Mouse (Mus musculus) ovary, postnatal 14 days (tissue): ENCODE data around the gene Myo16.

Experiments
- DNase-seq: peaks from one replicate; pipeline ENCODE4 v3.0.0; 2022; ENCODE audit warnings: low spot score

Gene Myo16

GRCm38 (mm10) chr8:10479059-10479458 is 325.3 kb downstream of the Myo16 start:
- DNase-seq: no peak

GRCm38 (mm10) chr8:10480850-10481249 is 327.1 kb downstream of the Myo16 start:
- DNase-seq: no peak

DNA sequence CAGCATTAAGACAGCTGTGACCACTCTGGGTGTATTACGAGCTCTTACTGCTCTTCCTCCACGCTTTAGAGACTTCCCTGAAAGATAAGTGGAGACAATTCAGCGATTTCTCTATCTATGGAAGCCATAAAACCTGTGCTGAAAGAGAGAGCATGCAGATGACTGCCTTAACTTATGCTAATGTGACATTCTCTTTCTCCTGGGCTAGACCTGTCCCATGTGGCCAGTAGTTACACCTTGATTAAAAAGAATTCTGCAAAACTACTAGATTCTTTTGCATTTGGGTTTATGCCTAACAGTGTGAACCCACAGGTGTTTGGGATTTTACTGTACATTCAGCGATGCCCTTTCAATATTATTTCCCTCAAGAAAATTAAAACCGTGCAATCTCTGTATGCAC is 328.4 kb downstream of the Myo16 start:
- no peak for DNase-seq

DNA sequence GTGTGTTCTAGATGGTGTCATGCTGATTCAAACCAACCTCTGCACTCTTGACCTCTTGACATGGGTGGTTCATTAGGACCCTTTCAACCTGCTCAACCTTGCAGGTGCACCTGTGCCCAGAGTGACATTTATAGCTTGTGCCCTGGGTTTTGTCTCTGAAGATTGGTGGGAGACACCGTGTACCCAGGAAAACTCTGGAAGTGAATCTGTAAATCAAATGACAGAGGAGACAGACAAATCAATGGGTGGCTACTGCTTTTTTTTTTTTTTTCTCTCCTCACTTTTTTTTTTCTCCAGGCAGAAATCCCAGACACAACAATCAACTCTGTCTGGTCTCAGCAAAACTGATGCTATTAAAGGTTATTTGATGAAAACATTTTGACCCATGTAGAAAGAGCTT is 329.2 kb downstream of the Myo16 start:
- DNase-seq: no peak

DNA sequence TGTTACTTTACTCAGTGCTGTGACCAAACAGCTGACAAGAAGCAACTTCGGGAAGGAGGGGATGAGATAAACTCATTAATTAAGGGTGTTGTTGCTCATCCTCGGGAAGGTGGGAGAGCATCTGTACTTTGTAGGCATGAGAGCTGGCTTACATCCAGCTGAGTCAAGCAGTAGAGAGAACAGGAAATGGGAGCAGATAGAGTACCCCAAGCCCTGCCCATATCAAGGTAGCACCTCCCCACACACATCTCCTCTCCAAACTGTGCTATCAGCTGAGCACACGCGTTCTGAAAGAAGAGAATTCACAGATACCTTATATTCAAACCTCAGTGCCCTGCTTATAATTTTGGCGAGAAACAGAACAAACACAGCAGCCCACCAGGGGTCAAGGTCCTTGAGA is 330.1 kb downstream of the Myo16 start:
- no peak for DNase-seq

GRCm38 (mm10) chr8:10489738-10490419 is 336.2 kb downstream of the Myo16 start:
- no peak for DNase-seq

GRCm38 (mm10) chr8:10490420-10490784 is 336.7 kb downstream of the Myo16 start:
- DNase-seq: no peak

- no peak for DNase-seq
Observed at GRCm38 (mm10) chr8:10490874-10491273, 337.2 kb downstream of the Myo16 start.

DNA sequence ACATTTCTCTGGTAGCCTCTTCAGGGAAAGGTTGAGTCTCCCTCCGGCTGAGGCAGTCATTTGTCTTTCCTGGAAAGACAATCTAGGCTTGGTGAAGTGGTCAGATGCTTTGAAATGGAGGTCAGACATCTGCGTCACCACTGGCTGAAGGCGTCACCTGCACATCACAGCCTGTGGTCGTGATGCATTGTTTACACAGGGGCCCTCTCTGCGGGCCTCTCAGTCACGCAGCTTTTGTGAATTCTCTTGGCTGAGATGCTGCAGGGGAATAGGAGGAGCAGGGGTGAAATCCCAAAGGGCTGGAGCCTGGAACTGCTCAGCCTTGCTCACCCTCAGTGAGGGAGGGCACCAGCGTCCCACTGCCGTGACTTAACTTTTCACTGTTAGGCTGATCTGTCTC is 346.1 kb downstream of the Myo16 start:
- no peak for DNase-seq

GRCm38 (mm10) chr8:10500465-10500864 is 346.8 kb downstream of the Myo16 start:
- no peak for DNase-seq

GRCm38 (mm10) chr8:10501750-10502149 is 348.0 kb downstream of the Myo16 start:
- DNase-seq: no peak

DNA sequence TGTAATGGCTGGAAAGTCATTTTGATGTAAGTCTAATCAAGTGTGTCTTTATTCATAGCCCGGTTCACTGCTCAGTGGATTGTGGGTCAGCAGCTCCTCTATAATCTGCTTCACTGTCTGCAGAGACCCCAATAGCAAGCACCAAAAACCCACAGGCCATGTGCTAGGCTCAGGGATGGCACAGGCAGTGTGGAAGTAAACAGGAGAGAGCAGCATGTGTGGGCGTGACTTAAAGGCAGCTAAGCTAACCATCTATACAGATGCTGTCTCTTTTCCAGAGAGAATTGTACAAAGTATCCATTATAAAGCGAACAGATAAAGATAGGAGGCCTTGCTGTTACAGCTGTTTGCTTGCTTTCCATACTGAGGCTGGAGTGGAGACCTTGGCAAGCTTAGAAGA is 358.4 kb downstream of the Myo16 start:
- DNase-seq: no peak

DNA sequence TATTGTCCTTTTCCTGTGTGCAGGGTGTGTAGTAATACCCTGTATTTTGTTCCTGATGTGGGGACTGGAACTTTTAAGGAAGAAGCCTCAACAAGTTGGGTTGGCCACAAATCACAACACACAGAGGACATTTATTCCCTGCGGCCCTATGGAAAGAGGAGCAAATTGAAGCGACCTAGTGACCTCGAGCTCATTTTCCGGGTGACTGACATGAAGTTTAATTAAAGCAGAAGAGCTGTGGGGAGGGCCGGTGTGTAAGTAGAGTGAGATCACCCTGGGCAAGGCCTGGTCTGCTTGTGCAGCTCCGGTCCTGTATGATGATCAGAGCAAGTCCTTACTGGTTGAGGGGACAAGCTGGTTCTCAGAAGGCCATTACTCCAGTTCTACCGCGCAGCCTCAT is 363.7 kb downstream of the Myo16 start:
- DNase-seq: no peak

DNA sequence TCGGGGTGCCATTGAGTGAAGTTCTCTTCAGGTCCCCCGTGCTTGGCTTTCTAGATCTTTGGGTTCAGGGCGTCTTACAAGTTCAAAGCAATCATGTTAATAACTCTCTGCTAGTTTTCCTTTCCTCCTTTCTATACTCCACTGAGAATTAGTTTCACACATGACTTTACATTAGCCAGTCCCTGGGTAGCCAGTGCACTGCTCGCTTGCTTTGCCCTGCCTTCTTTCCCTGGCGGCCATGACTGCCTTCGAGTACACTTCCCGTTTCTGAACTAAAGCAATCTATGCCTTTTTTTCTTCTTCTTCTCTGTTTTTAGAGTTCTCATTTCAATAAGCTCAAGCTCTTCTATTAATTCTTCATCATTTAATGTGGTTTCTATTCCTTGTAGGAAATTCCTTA is 365.6 kb downstream of the Myo16 start:
- no peak for DNase-seq

GRCm38 (mm10) chr8:10521463-10521862 is 367.8 kb downstream of the Myo16 start:
- no peak for DNase-seq

DNA sequence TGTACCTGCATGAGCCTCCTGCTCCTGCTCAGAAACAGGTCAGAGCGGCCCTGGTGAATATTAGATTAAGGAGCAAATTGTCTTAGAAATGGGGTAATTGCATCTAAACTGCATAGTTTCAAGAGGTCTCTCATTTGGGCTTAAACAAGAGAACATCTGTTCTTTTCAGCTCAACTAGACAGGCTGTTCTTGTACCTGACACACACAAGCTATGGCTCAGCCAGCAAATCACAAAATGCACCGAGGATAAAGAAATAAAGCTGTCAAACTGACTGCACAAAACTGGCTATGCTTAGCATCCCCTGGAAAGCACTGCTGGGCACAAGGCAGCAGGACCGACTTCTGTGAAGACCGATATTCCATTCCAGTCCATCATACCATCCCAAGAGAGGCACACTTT is 372.0 kb downstream of the Myo16 start:
- no peak for DNase-seq

GRCm38 (mm10) chr8:10526616-10527015 is 372.9 kb downstream of the Myo16 start:
- DNase-seq: no peak

DNA sequence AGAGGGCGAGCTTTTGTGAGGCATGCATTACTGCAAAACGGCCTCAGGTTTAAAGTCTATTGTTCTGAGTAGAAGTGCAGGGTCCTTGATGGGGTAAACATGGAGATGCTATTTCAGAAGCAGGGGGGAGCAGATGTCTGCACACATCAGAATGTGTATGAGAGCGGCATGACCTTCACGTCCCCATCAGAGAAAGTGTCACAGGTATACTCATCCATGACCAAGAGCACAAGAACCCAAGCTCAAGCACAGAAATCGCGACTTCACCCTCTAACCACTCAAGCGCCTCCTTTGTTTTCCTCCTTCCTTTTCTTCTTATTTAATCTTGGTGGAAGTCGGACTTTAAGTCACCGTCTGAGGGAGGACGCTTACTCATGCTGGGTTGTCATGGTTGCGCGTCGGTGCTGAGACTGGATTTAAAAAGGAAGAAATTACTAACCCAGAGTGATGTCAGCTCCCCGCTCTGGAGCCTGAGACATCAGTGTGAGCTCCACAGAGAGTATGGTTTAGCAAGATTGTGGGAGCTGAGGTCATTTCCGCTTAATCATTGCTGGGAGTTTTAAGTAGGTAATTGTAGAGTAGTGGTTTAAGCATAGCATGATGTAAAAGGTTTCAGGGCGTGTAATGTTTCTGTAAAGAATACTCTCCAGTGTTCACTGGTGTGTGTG is 381.0 kb downstream of the Myo16 start:
- no peak for DNase-seq

- no peak for DNase-seq
Observed at GRCm38 (mm10) chr8:10538319-10538718, 384.6 kb downstream of the Myo16 start.

DNA sequence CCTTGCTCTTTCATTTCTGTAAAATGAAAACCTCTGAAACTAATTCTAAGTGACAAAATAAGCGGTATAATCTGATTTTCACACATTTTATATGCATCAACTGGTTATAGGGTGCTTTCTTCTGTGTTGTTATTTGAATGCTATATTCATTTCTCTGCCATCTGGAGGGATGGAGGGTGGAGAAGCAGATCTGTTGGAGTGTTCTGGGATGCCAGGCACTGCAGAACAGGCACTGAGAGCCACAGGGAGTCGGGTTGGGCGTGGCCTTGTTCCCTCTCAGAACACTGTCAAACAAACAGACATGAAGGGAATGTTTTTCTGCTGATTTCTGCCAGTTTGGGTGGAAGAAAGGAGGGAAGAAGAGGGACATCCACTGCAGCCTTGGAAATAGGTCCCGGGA is 386.0 kb downstream of the Myo16 start:
- no peak for DNase-seq

- DNase-seq: no peak
Observed at GRCm38 (mm10) chr8:10545890-10546289, 392.2 kb downstream of the Myo16 start.

DNA sequence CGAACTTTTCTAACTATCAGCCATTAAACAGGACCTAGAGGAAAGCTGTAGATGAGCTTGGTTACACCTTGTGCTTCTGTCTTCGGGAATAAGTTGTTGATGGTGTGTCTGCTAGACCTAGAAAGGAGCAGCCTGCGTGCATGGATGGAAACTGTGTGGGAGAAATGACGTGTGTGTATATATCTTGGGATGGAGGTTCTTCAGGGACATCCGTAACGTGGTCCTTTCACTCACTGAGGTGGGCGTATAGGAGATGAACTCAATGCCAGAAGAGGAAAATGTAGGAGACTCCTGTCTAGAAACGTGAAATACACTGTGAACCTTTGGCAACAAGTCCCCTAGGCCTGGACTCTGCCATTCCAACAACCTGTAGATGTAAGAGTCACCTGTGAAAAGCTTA is 392.8 kb downstream of the Myo16 start:
- no peak for DNase-seq

DNA sequence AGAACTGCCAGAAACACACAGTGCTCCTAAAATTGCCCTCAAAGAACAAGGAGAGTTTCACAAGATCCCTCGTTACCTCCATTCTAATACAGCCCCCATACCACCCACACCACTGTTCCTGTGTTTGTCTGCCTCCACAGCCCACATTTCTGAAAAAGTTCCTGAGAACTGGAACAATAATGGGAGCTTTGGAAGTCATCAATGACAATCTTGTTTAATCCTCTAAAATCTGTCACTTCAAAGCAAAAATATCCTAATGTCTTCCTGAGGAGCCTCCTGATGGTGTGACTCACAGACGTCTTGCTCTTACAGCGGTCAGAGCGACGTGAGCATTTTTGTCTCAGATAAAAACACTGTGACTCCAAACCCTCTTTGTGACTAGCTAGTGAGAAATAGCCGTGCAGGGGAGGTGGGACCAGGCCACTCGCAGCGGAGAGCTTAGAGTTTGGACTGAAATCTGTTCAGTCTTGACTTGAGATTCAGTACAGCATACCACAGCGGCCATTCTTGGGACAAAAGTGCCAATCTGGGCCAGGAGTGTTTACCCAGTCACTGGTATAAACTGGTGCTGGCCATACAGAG is 394.4 kb downstream of the Myo16 start:
- DNase-seq: no peak

GRCm38 (mm10) chr8:10549434-10549833 is 395.7 kb downstream of the Myo16 start:
- DNase-seq: no peak
